Mouse (Mus musculus): ENCODE measurements around the gene Myo15b. TPM values are rescaled to one million over a fixed set of nuclear protein-coding genes. Genes with fewer than 3 reads are reported as not detected.

The Myo15b gene
- polyA plus RNA-seq, 1 experiment = 1.1 TPM

- H3K27ac ChIP-seq (ENCODE audit: insufficient read depth, low read length) = no peak overlapping the region
- no peak for TF ChIP-seq POLR2A (IDR thresholded peaks at IDR 0.05; ENCODE audit: extremely low read depth, insufficient read depth, low read length)
- no peak overlapping the region for H3K4me3 ChIP-seq (ENCODE audit: insufficient read depth, low read length)
- H3K4me1 ChIP-seq (ENCODE audit: control insufficient read depth, insufficient read depth, low read length) = no peaks in the 10 kb centered on the region
Measured at GRCm38 (mm10) chr11:115906116-115906515, 47.9 kb downstream of the Myo15b start.

- no peak overlapping the region for H3K27ac ChIP-seq (ENCODE audit: insufficient read depth, low read length)
- TF ChIP-seq CTCF (IDR thresholded peaks at IDR 0.05; ENCODE audit: extremely low read depth, insufficient read depth, low read length) (no peak), POLR2A (IDR thresholded peaks at IDR 0.05; ENCODE audit: extremely low read depth, insufficient read depth, low read length) (no peak)
- no peaks in the 10 kb centered on the region for H3K4me1 ChIP-seq (ENCODE audit: control insufficient read depth, insufficient read depth, low read length)
- no peak overlapping the region for H3K4me3 ChIP-seq (ENCODE audit: insufficient read depth, low read length)
Measured at GRCm38 (mm10) chr11:115906521-115906920, 48.3 kb downstream of the Myo15b start.

GRCm38 (mm10) chr11:115911134-115911561 is 52.9 kb downstream of the Myo15b start:
- H3K4me3 ChIP-seq (ENCODE audit: insufficient read depth, low read length) = no peak overlapping the region
- TF ChIP-seq POLR2A (IDR thresholded peaks at IDR 0.05; ENCODE audit: extremely low read depth, insufficient read depth, low read length) = no peak
- no peak for TF ChIP-seq CTCF (IDR thresholded peaks at IDR 0.05; ENCODE audit: extremely low read depth, insufficient read depth, low read length)
- H3K4me1 ChIP-seq (ENCODE audit: control insufficient read depth, insufficient read depth, low read length) = no peaks in the 10 kb centered on the region
- no peak overlapping the region for H3K27ac ChIP-seq (ENCODE audit: insufficient read depth, low read length)

- Histone ChIP-seq H3K4me3 (ENCODE audit: insufficient read depth, low read length) (no peak within 1 kb of the TSS), H3K27ac (ENCODE audit: insufficient read depth, low read length) (no peak within 1 kb of the TSS), H3K4me1 (ENCODE audit: control insufficient read depth, insufficient read depth, low read length) (no peaks in the 10 kb centered on the region)
- no peak for TF ChIP-seq CTCF (IDR thresholded peaks at IDR 0.05; ENCODE audit: extremely low read depth, insufficient read depth, low read length)
- no peak for TF ChIP-seq POLR2A (IDR thresholded peaks at IDR 0.05; ENCODE audit: extremely low read depth, insufficient read depth, low read length)
Measured at GRCm38 (mm10) chr11:115911632-115912376, 53.6 kb downstream of the Myo15b start, which contains the start of gene Smim6. Gene Smim6 (plus strand): TSS chr11:115912017.

GRCm38 (mm10) chr11:115916579-115916978 is 58.4 kb downstream of the Myo15b start:
- H3K4me1 ChIP-seq (ENCODE audit: control insufficient read depth, insufficient read depth, low read length) = no peaks in the 10 kb centered on the region
- H3K27ac ChIP-seq (ENCODE audit: insufficient read depth, low read length) = no peak overlapping the region
- no peak for TF ChIP-seq CTCF (IDR thresholded peaks at IDR 0.05; ENCODE audit: extremely low read depth, insufficient read depth, low read length)
- no peak for TF ChIP-seq POLR2A (IDR thresholded peaks at IDR 0.05; ENCODE audit: extremely low read depth, insufficient read depth, low read length)
- H3K4me3 ChIP-seq (ENCODE audit: insufficient read depth, low read length) = no peak overlapping the region

- Histone ChIP-seq H3K4me1 (ENCODE audit: control insufficient read depth, insufficient read depth, low read length) (no peaks in the 10 kb centered on the region), H3K27ac (ENCODE audit: insufficient read depth, low read length) (no peak overlapping the region), H3K4me3 (ENCODE audit: insufficient read depth, low read length) (no peak overlapping the region)
- TF ChIP-seq POLR2A (IDR thresholded peaks at IDR 0.05; ENCODE audit: extremely low read depth, insufficient read depth, low read length) (no peak), CTCF (IDR thresholded peaks at IDR 0.05; ENCODE audit: extremely low read depth, insufficient read depth, low read length) (no peak)
Measured at GRCm38 (mm10) chr11:115918637-115919036, 60.4 kb downstream of the Myo15b start.

- no peak for TF ChIP-seq CTCF (IDR thresholded peaks at IDR 0.05; ENCODE audit: extremely low read depth, insufficient read depth, low read length)
- TF ChIP-seq POLR2A (IDR thresholded peaks at IDR 0.05; ENCODE audit: extremely low read depth, insufficient read depth, low read length) = no peak
- Histone ChIP-seq H3K4me3 (ENCODE audit: insufficient read depth, low read length) (no peak overlapping the region), H3K27ac (ENCODE audit: insufficient read depth, low read length) (no peak overlapping the region), H3K4me1 (ENCODE audit: control insufficient read depth, insufficient read depth, low read length) (no peaks in the 10 kb centered on the region)
Measured at GRCm38 (mm10) chr11:115919073-115919472, 60.9 kb downstream of the Myo15b start.

GRCm38 (mm10) chr11:115920110-115920818 is 62.1 kb downstream of the Myo15b start:
- H3K4me1 ChIP-seq (ENCODE audit: control insufficient read depth, insufficient read depth, low read length) = no peaks in the 10 kb centered on the region
- no peak overlapping the region for H3K4me3 ChIP-seq (ENCODE audit: insufficient read depth, low read length)
- no peak overlapping the region for H3K27ac ChIP-seq (ENCODE audit: insufficient read depth, low read length)
- no peak for TF ChIP-seq POLR2A (IDR thresholded peaks at IDR 0.05; ENCODE audit: extremely low read depth, insufficient read depth, low read length)
- peak; percentile 72 for TF ChIP-seq CTCF (IDR thresholded peaks at IDR 0.05; ENCODE audit: extremely low read depth, insufficient read depth, low read length)

GRCm38 (mm10) chr11:115921986-115922385 is 63.8 kb downstream of the Myo15b start:
- Histone ChIP-seq H3K4me3 (ENCODE audit: insufficient read depth, low read length) (no peak overlapping the region), H3K4me1 (ENCODE audit: control insufficient read depth, insufficient read depth, low read length) (no peaks in the 10 kb centered on the region), H3K27ac (ENCODE audit: insufficient read depth, low read length) (no peak overlapping the region)
- TF ChIP-seq CTCF (IDR thresholded peaks at IDR 0.05; ENCODE audit: extremely low read depth, insufficient read depth, low read length) (no peak), POLR2A (IDR thresholded peaks at IDR 0.05; ENCODE audit: extremely low read depth, insufficient read depth, low read length) (no peak)

GRCm38 (mm10) chr11:115929031-115929430 is 70.8 kb downstream of the Myo15b start:
- H3K4me3 ChIP-seq (ENCODE audit: insufficient read depth, low read length) = no peak overlapping the region
- no peak overlapping the region for H3K27ac ChIP-seq (ENCODE audit: insufficient read depth, low read length)
- no peak for TF ChIP-seq POLR2A (IDR thresholded peaks at IDR 0.05; ENCODE audit: extremely low read depth, insufficient read depth, low read length)
- no peak for TF ChIP-seq CTCF (IDR thresholded peaks at IDR 0.05; ENCODE audit: extremely low read depth, insufficient read depth, low read length)
- H3K4me1 ChIP-seq (ENCODE audit: control insufficient read depth, insufficient read depth, low read length) = no peaks in the 10 kb centered on the region; the same call in 1 of the 2 replicates

All from cortical plate, adult 2 months (tissue).